Mouse (Mus musculus): Measurements from ENCODE around the gene 1700037H04Rik. TPM values are rescaled to one million over a fixed set of nuclear protein-coding genes. Genes with fewer than 3 reads are reported as not detected.

The 1700037H04Rik gene
- 1 to 10 TPM; 2.6 to 5.9 (median 4.4) TPM for total RNA-seq (2022)

DNA sequence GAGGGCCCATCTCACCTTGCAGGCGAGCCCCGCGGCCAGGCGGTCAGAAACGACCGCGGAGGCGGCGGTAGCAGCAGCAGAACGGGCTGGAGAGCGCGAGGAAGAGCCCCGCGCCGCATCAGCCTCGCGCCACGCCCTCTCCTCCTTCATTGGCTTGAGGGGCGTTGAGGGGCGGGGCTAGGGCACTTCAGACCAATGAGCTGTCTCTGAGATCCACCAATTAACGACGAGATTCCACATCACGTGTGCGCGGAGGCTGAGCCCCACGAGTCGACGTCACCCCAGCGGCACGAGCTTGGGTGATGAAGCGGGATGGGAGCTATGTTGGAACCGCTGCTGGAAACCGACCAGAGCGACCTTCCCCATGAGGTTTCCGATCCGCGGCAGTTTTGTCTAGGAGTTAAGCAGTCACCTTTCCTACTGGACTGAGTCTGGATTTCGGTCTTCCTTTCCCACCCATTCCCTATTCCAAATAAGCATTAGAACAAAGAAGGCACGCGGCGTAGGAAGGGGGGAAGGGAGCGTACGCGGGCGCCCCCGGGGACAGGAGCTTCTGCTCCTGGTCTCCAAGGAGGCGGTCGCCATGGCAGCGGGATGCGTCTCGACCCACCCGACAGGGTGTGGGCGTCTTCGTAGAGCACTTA lies at the start of gene 1700037H04Rik:
TSS of gene 1700037H04Rik (minus strand) at position 144 of the 644 bp plus-strand sequence.
- peak; percentile 92 to 95 for DNase-seq (ENCODE audit: low spot score in 2 of 2)

DNA sequence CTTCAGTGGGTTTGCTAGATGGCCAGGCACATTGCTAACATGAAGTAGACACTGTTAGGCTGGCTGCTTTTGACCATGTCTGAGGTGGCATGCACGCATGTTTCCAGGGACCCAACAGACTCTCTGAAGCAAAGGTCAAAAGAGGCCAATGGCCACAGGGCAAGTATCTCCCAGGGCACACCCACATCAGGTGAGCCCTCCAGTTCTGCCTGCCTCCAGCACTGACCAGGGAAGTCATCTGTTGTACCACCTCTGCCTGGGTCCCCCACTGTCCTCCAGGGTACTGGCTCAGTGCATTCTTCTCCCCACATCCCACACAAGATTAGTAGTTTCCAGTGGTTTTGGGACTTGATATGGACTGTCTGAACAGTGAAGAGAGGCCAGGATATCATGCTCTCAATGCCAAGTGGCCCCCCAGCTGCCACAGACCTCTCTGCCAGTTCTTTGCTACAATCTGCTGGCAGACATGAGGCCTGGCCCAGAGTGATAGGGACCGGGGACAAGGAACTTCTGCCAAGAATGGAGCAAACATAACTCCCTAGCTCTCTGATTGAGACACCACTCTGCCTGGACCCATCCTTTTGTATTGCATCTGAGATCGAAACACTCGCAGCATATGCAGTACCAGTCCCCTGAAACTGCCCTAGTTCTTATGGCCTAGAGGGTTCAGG lies 49.4 kb upstream of the 1700037H04Rik start:
- peak in 1 of 2 experiments; percentile 17 for DNase-seq (ENCODE audit: low spot score in 2 of 2)

GRCm38 (mm10) chr2:131208356-131208755 lies 48.5 kb upstream of the 1700037H04Rik start:
- no peak for DNase-seq (ENCODE audit: low spot score in 2 of 2)

DNA sequence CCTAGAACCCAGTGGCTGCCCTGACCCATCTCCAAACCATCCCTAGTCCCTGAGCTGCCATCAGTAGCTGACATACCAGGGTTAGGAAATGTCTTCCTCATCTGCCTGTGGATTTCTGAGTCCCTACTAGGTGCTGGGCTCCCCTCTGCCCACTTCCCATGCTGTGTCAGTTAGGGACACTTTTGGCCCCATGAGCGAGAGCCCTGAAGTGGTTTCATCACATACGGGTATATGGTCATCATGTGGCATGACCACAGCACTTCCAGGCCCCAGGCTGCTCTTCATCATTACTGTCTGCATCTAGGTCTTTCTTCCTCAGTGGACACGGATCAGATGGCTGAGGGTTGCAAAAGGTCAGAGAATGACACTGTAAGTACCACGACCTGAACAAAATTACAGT lies 46.9 kb upstream of the 1700037H04Rik start, which contains the start of gene Ap5s1:
TSS of gene Ap5s1 (plus strand) at position 301 of the 400 bp plus-strand sequence.
- no peak for DNase-seq (ENCODE audit: low spot score in 2 of 2)

DNA sequence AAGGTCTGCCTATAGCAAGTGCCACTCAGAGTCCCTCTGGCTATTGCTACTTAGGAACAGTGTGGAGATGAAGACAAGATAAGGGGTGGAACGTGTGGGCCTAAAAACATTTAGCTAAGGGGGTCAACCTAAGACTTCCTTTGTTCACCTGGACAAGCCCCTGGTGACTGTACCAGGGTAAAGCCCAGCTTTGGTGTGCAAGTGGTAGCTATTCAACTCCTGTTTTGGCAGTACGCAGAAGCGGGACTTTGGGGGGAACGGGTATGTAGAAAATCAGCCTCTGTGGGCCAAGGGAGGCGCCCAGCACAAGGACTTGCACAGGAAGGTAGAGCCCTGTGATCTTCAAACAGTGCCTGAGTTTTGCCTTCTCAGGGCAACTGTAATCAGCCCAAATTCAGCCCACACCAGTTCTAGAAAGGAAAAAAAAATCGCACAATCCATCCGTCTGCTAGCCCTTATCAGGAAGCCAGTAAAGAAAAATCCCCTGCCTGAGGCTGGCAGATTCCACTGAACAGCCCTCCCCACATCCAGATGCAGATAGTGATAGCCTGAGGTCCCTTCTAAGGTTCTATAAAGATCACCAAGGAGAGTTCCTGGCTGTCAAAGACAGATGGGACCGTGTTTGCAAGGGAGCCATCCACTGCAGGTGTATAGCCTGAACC lies 45.8 kb upstream of the 1700037H04Rik start:
- DNase-seq (ENCODE audit: low spot score in 2 of 2) = no peak

GRCm38 (mm10) chr2:131204410-131204981 lies 44.6 kb upstream of the 1700037H04Rik start:
- DNase-seq (ENCODE audit: low spot score in 2 of 2) = peak; percentile 94 to 96

GRCm38 (mm10) chr2:131203816-131204409 lies 44.0 kb upstream of the 1700037H04Rik start:
- no peak for DNase-seq (ENCODE audit: low spot score in 2 of 2)

DNA sequence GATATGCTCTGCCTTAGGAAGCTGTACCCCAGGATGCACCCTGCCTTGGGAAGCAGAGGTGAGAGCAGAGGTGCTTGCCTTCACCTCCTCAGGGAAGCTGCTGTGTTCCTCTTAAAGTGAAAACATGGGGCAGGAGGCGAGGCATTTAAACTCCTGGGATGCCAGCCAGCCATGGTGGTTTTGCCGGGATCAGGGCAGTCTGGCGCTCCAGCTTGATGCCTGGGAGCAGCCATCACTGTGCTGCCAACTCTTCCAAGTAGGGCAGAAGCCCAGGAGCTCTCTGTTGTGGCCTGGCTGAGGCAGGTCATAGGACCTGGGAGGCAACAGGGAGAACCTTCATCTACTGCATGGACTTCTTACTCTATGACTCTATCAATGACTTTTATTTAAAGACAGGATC lies 41.4 kb upstream of the 1700037H04Rik start:
- DNase-seq (ENCODE audit: low spot score in 2 of 2) = no peak

DNA sequence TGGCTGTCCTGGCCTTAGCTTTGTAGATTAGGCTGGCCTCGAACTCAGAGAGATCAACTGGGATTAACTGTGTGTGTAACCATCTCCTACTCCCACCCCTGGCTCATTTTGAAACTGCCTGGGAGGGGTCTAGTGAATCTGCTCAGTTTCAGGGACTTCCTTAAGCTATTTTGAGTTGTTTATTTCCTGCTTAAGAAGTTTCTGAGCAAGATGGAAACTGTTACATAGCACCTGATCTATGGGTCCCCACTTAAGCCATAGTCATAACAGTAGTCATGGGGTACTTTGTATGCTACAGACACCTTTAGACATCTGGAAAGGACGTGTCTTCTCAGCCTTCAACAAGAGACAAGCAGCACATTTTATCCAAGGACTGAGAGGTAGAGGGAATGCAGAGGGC lies 40.8 kb upstream of the 1700037H04Rik start:
- no peak for DNase-seq (ENCODE audit: low spot score in 2 of 2)

DNA sequence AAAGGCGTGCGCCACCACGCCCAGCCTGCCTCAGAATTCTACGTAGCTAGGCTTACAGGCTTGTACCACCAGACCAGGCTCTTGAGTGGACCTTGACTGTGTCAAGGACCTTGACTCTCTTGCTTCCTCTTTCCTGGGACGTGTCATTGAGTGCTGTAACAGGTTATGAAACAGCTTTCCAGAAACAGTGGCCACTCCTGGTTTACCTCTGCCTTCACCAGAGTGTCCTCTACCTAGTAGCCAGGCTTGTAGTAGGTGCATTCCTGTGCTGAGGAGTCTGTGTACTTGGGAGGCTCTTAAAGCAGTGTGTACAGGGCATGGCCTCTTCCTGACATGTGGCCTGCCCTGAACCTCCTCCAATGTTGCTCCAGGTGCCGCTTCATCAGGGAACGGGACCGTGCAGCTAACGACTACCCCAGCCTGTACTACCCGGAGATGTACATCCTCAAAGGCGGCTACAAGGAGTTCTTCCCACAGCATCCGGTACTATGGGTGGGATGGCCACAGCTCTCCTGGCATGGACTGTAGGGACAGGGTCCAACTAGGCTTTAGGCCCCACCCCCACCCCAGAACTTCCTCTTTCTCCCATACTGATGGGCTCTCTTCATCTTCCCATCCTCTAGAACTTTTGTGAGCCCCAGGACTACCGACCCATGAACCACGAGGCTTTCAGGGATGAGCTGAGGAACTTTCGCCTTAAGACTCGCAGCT lies 36.9 kb upstream of the 1700037H04Rik start:
- DNase-seq (ENCODE audit: low spot score in 2 of 2) = no peak

DNA sequence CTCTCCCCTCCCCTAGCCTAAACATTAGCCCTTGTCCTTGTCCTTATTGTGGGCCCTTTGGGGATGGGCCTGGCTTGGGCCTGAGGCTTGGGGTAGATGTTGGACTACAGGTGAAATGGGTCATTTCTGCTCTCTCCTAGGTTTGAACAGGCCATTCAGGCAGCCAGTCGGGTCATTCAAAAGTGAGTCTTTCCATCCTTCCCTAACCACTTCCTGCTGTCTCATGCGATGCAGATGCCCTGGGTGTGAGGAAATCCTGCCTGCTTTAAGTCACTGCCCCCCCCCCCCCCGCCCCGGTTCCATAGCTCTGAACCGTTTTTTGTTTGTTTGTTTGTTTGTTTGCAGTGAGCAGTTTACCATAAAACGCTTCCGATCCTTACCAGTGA lies 31.1 kb upstream of the 1700037H04Rik start:
- no peak for DNase-seq (ENCODE audit: low spot score in 2 of 2)

GRCm38 (mm10) chr2:131190344-131191004 lies 30.6 kb upstream of the 1700037H04Rik start:
- no peak for DNase-seq (ENCODE audit: low spot score in 2 of 2)

- peak in 1 of 2 experiments; percentile 56 for DNase-seq (ENCODE audit: low spot score in 2 of 2)
Measured at GRCm38 (mm10) chr2:131189521-131190309, 29.8 kb upstream of the 1700037H04Rik start.

GRCm38 (mm10) chr2:131188311-131188710 lies 28.4 kb upstream of the 1700037H04Rik start:
- DNase-seq (ENCODE audit: low spot score in 2 of 2) = no peak

DNA sequence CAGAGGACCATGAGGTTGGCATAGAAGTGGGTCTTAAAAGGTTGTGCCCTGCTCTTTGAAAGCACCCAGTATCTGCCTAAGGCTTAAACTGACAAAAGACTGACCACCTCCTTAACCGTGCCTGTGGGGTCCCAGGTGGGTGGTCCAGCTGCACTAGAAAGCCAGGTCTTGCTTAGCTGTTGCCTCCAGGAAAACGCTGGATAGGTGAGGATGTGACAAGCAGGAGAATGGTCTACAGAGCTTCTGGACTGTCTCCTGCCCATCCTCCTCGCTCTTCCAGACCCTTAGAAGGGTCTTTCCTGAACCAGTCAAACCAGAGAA lies 27.7 kb upstream of the 1700037H04Rik start:
- no peak for DNase-seq (ENCODE audit: low spot score in 2 of 2)

GRCm38 (mm10) chr2:131186771-131187601 lies 27.1 kb upstream of the 1700037H04Rik start, which contains the start of the genes Cdc25b and Spef1:
Cdc25b (plus strand) TSS chr2:131186949.
Spef1 (minus strand) TSS chr2:131187282.
- DNase-seq (ENCODE audit: low spot score in 2 of 2) = peak; percentile 61 to 76

DNA sequence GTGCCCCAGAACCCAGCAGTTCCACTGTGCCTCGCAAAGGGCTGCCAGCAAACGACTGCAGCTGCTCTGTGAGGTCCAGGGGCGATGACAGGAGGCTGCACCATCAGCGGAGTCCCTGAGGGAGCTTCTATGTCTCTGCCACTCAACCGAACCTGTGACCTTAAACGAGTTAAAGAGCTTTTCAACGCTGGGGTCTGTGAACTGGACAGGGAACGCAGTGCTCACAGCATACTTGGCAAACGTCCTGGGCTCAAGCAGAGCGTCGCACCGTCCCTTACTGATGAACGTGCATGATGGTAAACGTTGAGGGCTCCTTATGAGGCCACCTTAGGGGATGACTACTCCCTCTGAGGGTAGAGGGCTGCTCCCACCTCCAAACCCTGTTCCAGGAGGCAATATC lies 26.5 kb upstream of the 1700037H04Rik start:
- peak in 1 of 2 experiments; percentile 14 for DNase-seq (ENCODE audit: low spot score in 2 of 2)

- DNase-seq (ENCODE audit: low spot score in 2 of 2) = peak; percentile 72 to 85
Measured at GRCm38 (mm10) chr2:131179990-131180587, 20.2 kb upstream of the 1700037H04Rik start, which contains the start of gene Cenpb. Cenpb (minus strand) TSS chr2:131180067.
